Mouse (Mus musculus): ENCODE measurements around the gene Hbb-bs. TPM values are rescaled to one million over a fixed set of nuclear protein-coding genes. Genes with fewer than 3 reads are reported as not detected.

The Hbb-bs gene
- polyA plus RNA-seq (2012; rRNA removed; ENCODE audit: low replicate concordance) = 335 and 1,183 TPM in 2 replicates

DNA sequence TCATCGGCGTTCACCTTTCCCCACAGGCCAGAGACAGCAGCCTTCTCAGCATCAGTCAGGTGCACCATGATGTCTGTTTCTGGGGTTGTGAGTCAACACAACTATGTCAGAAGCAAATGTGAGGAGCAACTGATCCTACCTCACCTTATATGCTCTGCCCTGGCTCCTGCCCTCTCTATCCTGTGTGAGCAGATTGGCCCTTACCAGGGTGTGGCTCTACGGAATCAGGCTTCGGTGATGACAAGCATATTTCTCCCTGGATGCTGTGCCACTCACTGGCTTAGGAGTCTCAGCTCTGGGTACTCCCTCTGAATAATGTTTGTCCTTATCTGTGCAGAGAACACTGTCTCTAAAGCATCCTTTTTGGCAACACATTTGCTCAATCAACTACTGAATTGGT is at the start of gene Hbb-bs:
TSS of gene Hbb-bs (minus strand) at position 289 of the 400 bp plus-strand sequence.

GRCm38 (mm10) chr7:103853090-103853489 is 25.2 kb upstream of the Hbb-bs start, which contains the start of gene Hbb-y:
Gene Hbb-y (minus strand): TSS chr7:103853216.

DNA sequence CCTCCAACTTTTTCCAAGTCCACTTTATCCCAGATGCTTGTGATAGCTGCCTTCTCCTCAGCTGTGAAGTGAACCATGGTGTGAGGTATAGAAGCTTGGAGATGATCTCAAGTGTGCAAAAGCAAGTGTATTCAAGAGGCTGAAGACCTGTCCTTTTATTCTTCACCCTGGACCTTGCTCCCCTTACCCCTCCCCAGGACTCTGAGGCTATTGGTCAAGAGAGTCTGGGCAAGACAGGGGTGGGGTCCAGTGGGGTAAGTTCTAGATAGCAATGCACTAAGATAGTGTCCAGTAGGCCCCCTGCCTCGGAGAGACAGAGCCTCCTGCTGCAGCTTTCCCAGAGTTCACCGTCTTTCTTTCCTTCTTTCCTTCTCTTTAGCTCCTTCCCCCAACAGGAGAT is 15.1 kb upstream of the Hbb-bs start, which contains the start of gene Hbb-bh1:
TSS of gene Hbb-bh1 (minus strand) at position 131 of the 400 bp plus-strand sequence.

DNA sequence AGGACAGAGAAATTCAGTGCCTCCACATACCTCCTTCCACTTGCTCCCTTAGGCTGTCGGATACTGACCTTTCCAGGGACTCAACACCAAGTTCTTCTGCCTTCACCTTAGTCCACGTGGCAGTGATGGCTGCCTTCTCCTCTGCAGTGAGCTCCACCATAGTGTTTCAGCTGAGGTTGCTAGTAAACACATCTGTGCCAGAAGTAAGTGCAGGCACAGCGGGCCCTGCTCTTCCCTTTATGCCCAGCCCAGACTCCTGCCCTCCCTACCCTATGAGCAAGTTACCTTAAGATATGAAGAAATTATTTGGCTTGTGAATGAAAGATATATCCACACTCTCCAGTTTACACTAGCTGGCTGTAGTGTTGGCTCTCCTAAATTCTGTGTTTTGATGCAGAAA is 12.4 kb upstream of the Hbb-bs start, which contains the start of gene Hbb-bh2:
TSS of gene Hbb-bh2 (minus strand) at position 253 of the 400 bp plus-strand sequence.

GRCm38 (mm10) chr7:103813766-103814165 is 14.1 kb downstream of the Hbb-bs start, which contains the start of gene Hbb-bt:
Gene Hbb-bt (minus strand): TSS chr7:103813996.

DNA sequence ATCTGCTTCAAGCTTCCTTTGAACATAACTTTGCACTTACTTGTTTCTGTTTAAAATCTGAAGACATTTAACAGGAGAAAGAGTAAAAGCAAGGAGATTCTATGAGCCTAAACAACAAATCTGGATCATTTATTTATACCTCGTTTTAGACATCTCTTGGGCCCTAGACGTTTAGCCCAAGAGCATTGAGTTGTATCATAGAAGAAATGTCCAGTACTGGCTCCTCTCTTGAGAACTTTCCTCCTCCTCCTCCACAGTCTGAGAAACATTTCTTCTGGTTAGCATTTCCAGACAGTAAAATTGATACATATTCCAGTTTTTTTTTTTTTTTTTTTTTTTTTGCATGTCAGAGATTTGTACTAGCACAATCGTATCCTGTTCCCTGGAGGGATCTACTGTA is 36.2 kb downstream of the Hbb-bs start, which contains the start of gene Olfr67:
TSS of gene Olfr67 (minus strand) at position 101 of the 400 bp plus-strand sequence.

GRCm38 (mm10) chr7:103779598-103779997 is 48.3 kb downstream of the Hbb-bs start, which contains the start of gene Olfr68:
Gene Olfr68 (minus strand): TSS chr7:103779698.

Other genes with a start within 250 kb of the Hbb-bs start
- gene Olfr618, start 238.0 kb downstream of the Hbb-bs start, polyA plus RNA-seq (2012; rRNA removed; ENCODE audit: low replicate concordance) = not detected in 2 replicates
- not detected in 2 replicates for gene Olfr619, start 227.5 kb downstream of the Hbb-bs start, polyA plus RNA-seq (2012; rRNA removed; ENCODE audit: low replicate concordance)
- gene Olfr620, start 215.6 kb downstream of the Hbb-bs start, polyA plus RNA-seq (2012; rRNA removed; ENCODE audit: low replicate concordance) = not detected in 2 replicates
- not detected in 2 replicates for gene Olfr622, start 185.4 kb downstream of the Hbb-bs start, polyA plus RNA-seq (2012; rRNA removed; ENCODE audit: low replicate concordance)
- gene Olfr623, start 164.4 kb downstream of the Hbb-bs start, polyA plus RNA-seq (2012; rRNA removed; ENCODE audit: low replicate concordance) = not detected in 2 replicates
- gene Olfr624, start 156.9 kb downstream of the Hbb-bs start, polyA plus RNA-seq (2012; rRNA removed; ENCODE audit: low replicate concordance) = not detected in 2 replicates
- gene Olfr625-ps1, start 145.4 kb downstream of the Hbb-bs start, polyA plus RNA-seq (2012; rRNA removed; ENCODE audit: low replicate concordance) = not detected in 2 replicates
- not detected in 2 replicates for gene Olfr243, start 113.4 kb downstream of the Hbb-bs start, polyA plus RNA-seq (2012; rRNA removed; ENCODE audit: low replicate concordance)
- gene Olfr628, start 97.7 kb downstream of the Hbb-bs start, polyA plus RNA-seq (2012; rRNA removed; ENCODE audit: low replicate concordance) = not detected in 2 replicates
- not detected in 2 replicates for gene Olfr629, start 83.2 kb downstream of the Hbb-bs start, polyA plus RNA-seq (2012; rRNA removed; ENCODE audit: low replicate concordance)
- gene Olfr630, start 70.8 kb downstream of the Hbb-bs start, polyA plus RNA-seq (2012; rRNA removed; ENCODE audit: low replicate concordance) = not detected in 2 replicates
- gene Olfr69, start 56.5 kb downstream of the Hbb-bs start, polyA plus RNA-seq (2012; rRNA removed; ENCODE audit: low replicate concordance) = not detected in 2 replicates
- not detected in 2 replicates for gene Olfr68, start 48.4 kb downstream of the Hbb-bs start, polyA plus RNA-seq (2012; rRNA removed; ENCODE audit: low replicate concordance)
- gene Olfr67, start 36.3 kb downstream of the Hbb-bs start, polyA plus RNA-seq (2012; rRNA removed; ENCODE audit: low replicate concordance) = not detected in 2 replicates
- gene Hbb-bt, start 14.1 kb downstream of the Hbb-bs start, polyA plus RNA-seq (2012; rRNA removed; ENCODE audit: low replicate concordance) = 34.6 and 126 TPM in 2 replicates
- gene Hbb-bh2, start 12.4 kb upstream of the Hbb-bs start, polyA plus RNA-seq (2012; rRNA removed; ENCODE audit: low replicate concordance) = not detected in 2 replicates
- gene Hbb-bh1, start 15.1 kb upstream of the Hbb-bs start, polyA plus RNA-seq (2012; rRNA removed; ENCODE audit: low replicate concordance) = not detected in 2 replicates
- gene Hbb-y, start 25.1 kb upstream of the Hbb-bs start, polyA plus RNA-seq (2012; rRNA removed; ENCODE audit: low replicate concordance) = not detected in 2 replicates
- not detected in 2 replicates for gene Olfr66, start 58.2 kb upstream of the Hbb-bs start, polyA plus RNA-seq (2012; rRNA removed; ENCODE audit: low replicate concordance)
- not detected in 2 replicates for gene Olfr64, start 66.4 kb upstream of the Hbb-bs start, polyA plus RNA-seq (2012; rRNA removed; ENCODE audit: low replicate concordance)
- gene Olfr65, start 75.4 kb upstream of the Hbb-bs start, polyA plus RNA-seq (2012; rRNA removed; ENCODE audit: low replicate concordance) = not detected in 2 replicates
- gene Olfr631, start 100.7 kb upstream of the Hbb-bs start, polyA plus RNA-seq (2012; rRNA removed; ENCODE audit: low replicate concordance) = not detected in 2 replicates
- 0.20 TPM in 1 of 2 replicates, not detected in the other for gene Olfr632, start 106.3 kb upstream of the Hbb-bs start, polyA plus RNA-seq (2012; rRNA removed; ENCODE audit: low replicate concordance)
- not detected in 2 replicates for gene Olfr633, start 116.3 kb upstream of the Hbb-bs start, polyA plus RNA-seq (2012; rRNA removed; ENCODE audit: low replicate concordance)
- gene Olfr635, start 143.1 kb upstream of the Hbb-bs start, polyA plus RNA-seq (2012; rRNA removed; ENCODE audit: low replicate concordance) = not detected in 2 replicates
- gene Olfr638, start 170.7 kb upstream of the Hbb-bs start, polyA plus RNA-seq (2012; rRNA removed; ENCODE audit: low replicate concordance) = not detected in 2 replicates
- gene Olfr639, start 189.2 kb upstream of the Hbb-bs start, polyA plus RNA-seq (2012; rRNA removed; ENCODE audit: low replicate concordance) = not detected in 2 replicates
- gene Olfr640, start 197.5 kb upstream of the Hbb-bs start, polyA plus RNA-seq (2012; rRNA removed; ENCODE audit: low replicate concordance) = not detected in 2 replicates
- not detected in 2 replicates for gene Olfr641, start 207.3 kb upstream of the Hbb-bs start, polyA plus RNA-seq (2012; rRNA removed; ENCODE audit: low replicate concordance)
- gene Olfr642, start 224.6 kb upstream of the Hbb-bs start, polyA plus RNA-seq (2012; rRNA removed; ENCODE audit: low replicate concordance) = not detected in 2 replicates
- gene 4930516K23Rik, start 233.3 kb upstream of the Hbb-bs start, polyA plus RNA-seq (2012; rRNA removed; ENCODE audit: low replicate concordance) = not detected in 2 replicates
- not detected in 2 replicates for gene Olfr644, start 243.8 kb upstream of the Hbb-bs start, polyA plus RNA-seq (2012; rRNA removed; ENCODE audit: low replicate concordance)

All from duodenum, adult 2 months (tissue).